Mouse (Mus musculus): Measurements from ENCODE around the gene Alpi.
A peak's percentile ranks its signal among the peaks of the same experiment; 100 is the strongest.

Alpi gene

GRCm38 (mm10) chr1:87101411-87101810 is at the start of gene Alpi:
TSS of gene Alpi (minus strand) at chr1:87101606.
- no peak for DNase-seq (ENCODE audit: low spot score in 2 of 2)

- no peak for DNase-seq (ENCODE audit: low spot score in 2 of 2)
Observed at GRCm38 (mm10) chr1:87149422-87149821, 48.0 kb upstream of the Alpi start.

- DNase-seq (ENCODE audit: low spot score in 2 of 2): no peak
Observed at GRCm38 (mm10) chr1:87143141-87143540, 41.7 kb upstream of the Alpi start.

- DNase-seq (ENCODE audit: low spot score in 2 of 2): no peak
Observed at GRCm38 (mm10) chr1:87142456-87142855, 41.0 kb upstream of the Alpi start.

GRCm38 (mm10) chr1:87141550-87141949 is 40.1 kb upstream of the Alpi start:
- no peak for DNase-seq (ENCODE audit: low spot score in 2 of 2)

GRCm38 (mm10) chr1:87131803-87132202 is 30.4 kb upstream of the Alpi start:
- no peak for DNase-seq (ENCODE audit: low spot score in 2 of 2)

GRCm38 (mm10) chr1:87127206-87128030 is 26.0 kb upstream of the Alpi start:
- DNase-seq (ENCODE audit: low spot score in 2 of 2): no peak

- DNase-seq (ENCODE audit: low spot score in 2 of 2): no peak
Observed at GRCm38 (mm10) chr1:87124673-87125072, 23.3 kb upstream of the Alpi start, which contains the start of gene Akp3. TSS of gene Akp3 (plus strand) at chr1:87124973.

GRCm38 (mm10) chr1:87114784-87115183 is 13.4 kb upstream of the Alpi start:
- no peak for DNase-seq (ENCODE audit: low spot score in 2 of 2)

- DNase-seq (ENCODE audit: low spot score in 2 of 2): peak in 1 of 2 experiments; percentile 26
Observed at GRCm38 (mm10) chr1:87111719-87112354, 10.4 kb upstream of the Alpi start.

- no peak for DNase-seq (ENCODE audit: low spot score in 2 of 2)
Observed at GRCm38 (mm10) chr1:87108564-87108963, 7.2 kb upstream of the Alpi start.

- no peak for DNase-seq (ENCODE audit: low spot score in 2 of 2)
Observed at GRCm38 (mm10) chr1:87106536-87106935, 5.1 kb upstream of the Alpi start.

- no peak for DNase-seq (ENCODE audit: low spot score in 2 of 2)
Observed at GRCm38 (mm10) chr1:87103936-87104335, 2.5 kb upstream of the Alpi start.

GRCm38 (mm10) chr1:87102114-87102513 is 708 bp upstream of the Alpi start:
- no peak for DNase-seq (ENCODE audit: low spot score in 2 of 2)

GRCm38 (mm10) chr1:87098358-87098975 is 2.9 kb downstream of the Alpi start:
- DNase-seq (ENCODE audit: low spot score in 2 of 2): peak; percentile 33 to 45

- DNase-seq (ENCODE audit: low spot score in 2 of 2): no peak
Observed at GRCm38 (mm10) chr1:87095642-87096041, 5.8 kb downstream of the Alpi start.

- DNase-seq (ENCODE audit: low spot score in 2 of 2): no peak
Observed at GRCm38 (mm10) chr1:87089828-87090227, 11.6 kb downstream of the Alpi start, which contains the start of gene Alppl2. TSS of gene Alppl2 (minus strand) at chr1:87089928.

GRCm38 (mm10) chr1:87089251-87089650 is 12.2 kb downstream of the Alpi start:
- DNase-seq (ENCODE audit: low spot score in 2 of 2): no peak

GRCm38 (mm10) chr1:87086964-87087363 is 14.4 kb downstream of the Alpi start:
- DNase-seq (ENCODE audit: low spot score in 2 of 2): no peak

- peak in 1 of 2 experiments; percentile 7 for DNase-seq (ENCODE audit: low spot score in 2 of 2)
Observed at GRCm38 (mm10) chr1:87086196-87086595, 15.2 kb downstream of the Alpi start.

- no peak for DNase-seq (ENCODE audit: low spot score in 2 of 2)
Observed at GRCm38 (mm10) chr1:87073776-87074175, 27.6 kb downstream of the Alpi start.

- DNase-seq (ENCODE audit: low spot score in 2 of 2): peak; percentile 6 to 14
Observed at GRCm38 (mm10) chr1:87070720-87071119, 30.7 kb downstream of the Alpi start.

Measured in urinary bladder, postnatal 36 days (tissue).